In genomic region chr11:6465122-6465521, GRCm38 (mm10) we compare ENCODE assay signal across 10 mouse cellular contexts. TPM values are rescaled to one million over a fixed set of nuclear protein-coding genes. Genes with fewer than 3 reads are reported as not detected.
DNase-seq lines count a peak whose midpoint lies in the region; ATAC-seq and TF ChIP-seq lines count a peak whose summit lies in the region.
"Had no signal": no experiment of that assay in that cellular context is flagged by ENCODE, and none has a peak within 500 bp of the region (broad histone marks: within the 10 kb centered on the region; RNA-seq: fewer than 3 reads in every experiment).

No protein-coding gene starts in this region.

- DNase-seq in urinary bladder, postnatal 25 days (ENCODE audit: low spot score): peak; percentile 62
- no peak for DNase-seq in urinary bladder, adult 18-20 months (ENCODE audit: low spot score in 2 of 2)
- peak; percentile 71 to 75 for DNase-seq in cerebellum, adult 18-20 months
- peak; percentile 91 for DNase-seq in forebrain, postnatal 0 days
- DNase-seq in kidney, adult 11 months: peak; percentile 28
- DNase-seq in naive thymus-derived CD4-positive, alpha-beta T cell, adult 2 months (ENCODE audit: low read depth): peak; percentile 92

- peaks cover 8% of the 10 kb centered on the region; the same call in 1 of the 2 replicates for H3K4me1 ChIP-seq in forebrain, postnatal 0 days (ENCODE audit: insufficient read depth)
- peaks cover 12% of the 10 kb centered on the region for H3K4me1 ChIP-seq in liver, embryonic 12.5 days
- H3K4me1 ChIP-seq in stomach, embryonic 16.5 days (ENCODE audit: control insufficient read depth, insufficient read depth, low read length): peaks cover 9% of the 10 kb centered on the region

- ATAC-seq in forebrain, postnatal 0 days: peak; percentile 92
- peak; percentile 51 for ATAC-seq in liver, embryonic 12.5 days
- ATAC-seq in stomach, embryonic 16.5 days (ENCODE audit: insufficient read depth, low FRiP score): peak; percentile 60; the same call in 1 of the 2 replicates

- no peak overlapping the region for H3K4me2 ChIP-seq in forebrain, postnatal 0 days (ENCODE audit: low read depth)
- H3K4me2 ChIP-seq in liver, embryonic 12.5 days: no peak overlapping the region
- no peak overlapping the region for H3K4me2 ChIP-seq in stomach, embryonic 16.5 days (ENCODE audit: low read depth, low read length)
- H3K4me2 ChIP-seq: embryonic facial prominence, embryonic 15.5 days; neural tube, embryonic 12.5 days had no signal

- H3K36me3 ChIP-seq in forebrain, postnatal 0 days (ENCODE audit: insufficient read depth): peaks cover 26% of the 10 kb centered on the region
- H3K36me3 ChIP-seq in liver, embryonic 12.5 days: peaks cover 35% of the 10 kb centered on the region
- no peaks in the 10 kb centered on the region for H3K36me3 ChIP-seq in stomach, embryonic 16.5 days (ENCODE audit: control insufficient read depth, insufficient read depth, low read length)

- no peaks in the 10 kb centered on the region for H3K27me3 ChIP-seq in forebrain, postnatal 0 days (ENCODE audit: insufficient read depth, low read length)
- no peaks in the 10 kb centered on the region for H3K27me3 ChIP-seq in liver, embryonic 12.5 days (replicated peaks)
- no peaks in the 10 kb centered on the region for H3K27me3 ChIP-seq in stomach, embryonic 16.5 days (ENCODE audit: control insufficient read depth, insufficient read depth, low read length)
- H3K27me3 ChIP-seq: embryonic facial prominence, embryonic 15.5 days; neural tube, embryonic 12.5 days had no signal

- WGBS in forebrain, postnatal 0 days: 18% methylated on average over 4 of the region's 4 CpGs
- whole genome bisulfite sequencing in liver, embryonic 12.5 days (ENCODE audit: insufficient replicate concordance): 26% methylated on average over 4 of the region's 4 CpGs
- 26% methylated on average over 4 of the region's 4 CpGs for WGBS in stomach, embryonic 16.5 days

- no peak overlapping the region for H3K4me3 ChIP-seq in forebrain, postnatal 0 days (ENCODE audit: low read depth, low read length)
- H3K4me3 ChIP-seq in liver, embryonic 12.5 days: no peak overlapping the region
- no peak overlapping the region for H3K4me3 ChIP-seq in stomach, embryonic 16.5 days (replicated peaks; ENCODE audit: low read length)
- H3K4me3 ChIP-seq: embryonic facial prominence, embryonic 15.5 days; neural tube, embryonic 12.5 days had no signal

- peak; percentile 73 for TF ChIP-seq CTCF in forebrain, postnatal 0 days (IDR thresholded peaks at IDR 0.05; ENCODE audit: low read depth)

- H3K9ac ChIP-seq in forebrain, postnatal 0 days: no peak overlapping the region
- no peak overlapping the region for H3K9ac ChIP-seq in liver, embryonic 12.5 days
- H3K9ac ChIP-seq in stomach, embryonic 16.5 days (ENCODE audit: low read length): no peak overlapping the region
- H3K9ac ChIP-seq: embryonic facial prominence, embryonic 15.5 days; neural tube, embryonic 12.5 days had no signal

- H3K9me3 ChIP-seq in forebrain, postnatal 0 days (ENCODE audit: low read length): no peaks in the 10 kb centered on the region
- no peaks in the 10 kb centered on the region for H3K9me3 ChIP-seq in liver, embryonic 12.5 days (replicated peaks)
- no peaks in the 10 kb centered on the region for H3K9me3 ChIP-seq in stomach, embryonic 16.5 days (replicated peaks; ENCODE audit: control insufficient read depth, low read length)
- H3K9me3 ChIP-seq: embryonic facial prominence, embryonic 15.5 days; neural tube, embryonic 12.5 days had no signal

- no peak overlapping the region for H3K27ac ChIP-seq in forebrain, postnatal 0 days (ENCODE audit: low read depth, low read length)
- no peak overlapping the region for H3K27ac ChIP-seq in liver, embryonic 12.5 days
- H3K27ac ChIP-seq in stomach, embryonic 16.5 days (ENCODE audit: low read length): no peak overlapping the region
- H3K27ac ChIP-seq: embryonic facial prominence, embryonic 15.5 days; neural tube, embryonic 12.5 days had no signal

RNA-seq across cellular contexts. Expression of gene Purb, which starts 10.6 kb away (rescaled TPM):
- 49.9 and 53.5 TPM in 2 replicates for total RNA-seq in forebrain, postnatal 0 days (2014; rRNA removed)
- polyA plus RNA-seq in forebrain, postnatal 0 days (2015; fragmentation: Nextera tagmentation; extraction: Ambion mirVana): 10.9 and 18.6 TPM in 2 replicates
- polyA plus RNA-seq in liver, embryonic 12.5 days (2016; fragmentation: Nextera tagmentation; extraction: Ambion mirVana): 11.2 and 11.6 TPM in 2 replicates
- polyA plus RNA-seq in stomach, embryonic 16.5 days (2015; fragmentation: Nextera tagmentation; extraction: Ambion mirVana): 30.9 and 31.0 TPM in 2 replicates

RNA-seq across cellular contexts. Expression of gene H2afv, which starts 20.9 kb away (rescaled TPM):
- 55.3 and 68.0 TPM in 2 replicates for total RNA-seq in forebrain, postnatal 0 days (2014; rRNA removed)
- polyA plus RNA-seq in forebrain, postnatal 0 days (2015; fragmentation: Nextera tagmentation; extraction: Ambion mirVana): 185 and 235 TPM in 2 replicates
- polyA plus RNA-seq in liver, embryonic 12.5 days (2016; fragmentation: Nextera tagmentation; extraction: Ambion mirVana): 121 and 125 TPM in 2 replicates
- polyA plus RNA-seq in stomach, embryonic 16.5 days (2015; fragmentation: Nextera tagmentation; extraction: Ambion mirVana): 357 and 363 TPM in 2 replicates

RNA-seq across cellular contexts. Expression of gene Ppia, which starts 49.9 kb away (rescaled TPM):
- 3,025 and 4,002 TPM in 2 replicates for total RNA-seq in forebrain, postnatal 0 days (2014; rRNA removed)
- 5,423 and 7,006 TPM in 2 replicates for polyA plus RNA-seq in forebrain, postnatal 0 days (2015; fragmentation: Nextera tagmentation; extraction: Ambion mirVana)
- 3,798 and 3,900 TPM in 2 replicates for polyA plus RNA-seq in liver, embryonic 12.5 days (2016; fragmentation: Nextera tagmentation; extraction: Ambion mirVana)
- polyA plus RNA-seq in stomach, embryonic 16.5 days (2015; fragmentation: Nextera tagmentation; extraction: Ambion mirVana): 4,720 and 4,955 TPM in 2 replicates

RNA-seq across cellular contexts. Expression of gene Myo1g, which starts 55.6 kb away (rescaled TPM):
- total RNA-seq in forebrain, postnatal 0 days (2014; rRNA removed): 0.23 and 0.90 TPM in 2 replicates
- 0.24 and 0.75 TPM in 2 replicates for polyA plus RNA-seq in forebrain, postnatal 0 days (2015; fragmentation: Nextera tagmentation; extraction: Ambion mirVana)
- 5.8 and 6.2 TPM in 2 replicates for polyA plus RNA-seq in liver, embryonic 12.5 days (2016; fragmentation: Nextera tagmentation; extraction: Ambion mirVana)
- 3.5 and 3.9 TPM in 2 replicates for polyA plus RNA-seq in stomach, embryonic 16.5 days (2015; fragmentation: Nextera tagmentation; extraction: Ambion mirVana)

Comparison
In these comparisons a context has a peak if more than half of its experiments do, and no peak if none do; other contexts are left out.
1. DNase-seq: peak in urinary bladder, postnatal 25 days (single experiment), cerebellum, adult 18-20 months (2 of 2), forebrain, postnatal 0 days (single experiment), kidney, adult 11 months (single experiment) and naive thymus-derived CD4-positive, alpha-beta T cell, adult 2 months (single experiment); none in urinary bladder, adult 18-20 months (0 of 2).
2. Peak in every context shown above with its lines, with median percentiles within 50 percentile points of each other: ATAC-seq.